Mouse (Mus musculus): ENCODE data around the gene Gdf9.
A peak's percentile ranks its signal among the peaks of the same experiment; 100 is the strongest.

DNA sequence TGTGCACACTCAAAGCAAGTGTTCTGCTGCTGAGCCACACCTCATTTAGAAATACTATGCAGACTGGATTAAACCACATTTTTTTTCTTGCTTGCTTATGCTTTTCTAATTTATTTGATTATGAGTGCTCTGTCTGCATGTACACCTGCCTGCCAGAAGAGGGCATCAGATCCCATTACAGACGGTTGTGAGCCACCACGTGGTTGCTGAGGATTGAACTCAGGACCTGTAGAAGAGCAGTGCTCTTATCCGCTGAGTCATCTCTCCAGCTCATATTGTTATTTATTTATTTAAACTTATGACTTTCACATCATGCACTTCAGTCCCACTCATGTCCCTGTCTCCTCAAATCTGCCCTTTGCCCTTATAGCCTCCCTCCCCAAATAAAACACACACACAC, 54.9 kb downstream of the Gdf9 start:
- TF ChIP-seq CTCF (IDR thresholded peaks at IDR 0.05) (peak; percentile 71), EP300 (IDR thresholded peaks at IDR 0.05; ENCODE audit: insufficient read depth, low read depth, low read length) (no peak), POLR2A (IDR thresholded peaks at IDR 0.05; ENCODE audit: insufficient read depth, low read depth, low read length) (no peak)

Measured in heart, adult 2 months (tissue).